Mouse (Mus musculus) intestine, postnatal 0 days (tissue): ENCODE measurements around the gene Larp4. TPM values are rescaled to one million over a fixed set of nuclear protein-coding genes. Genes with fewer than 3 reads are reported as not detected.

ENCODE experiments used
- ATAC-seq: fragments of 200-750 bp; cut with Nextera tagmentation; 2 replicates; pipeline ENCODE4 v1.8.0; 2017; ENCODE audit warnings: mild to moderate bottlenecking, moderate TSS enrichment, moderate library complexity
- H3K27ac ChIP-seq: fragments of 300-500 bp; sonication (generic); 2 replicates; pipeline ENCODE4 v1.5.1; 2014; ENCODE audit warnings: mild to moderate bottlenecking, low read depth, low read length, moderate library complexity
- H3K27me3 ChIP-seq: fragments of 300-500 bp; sonication (generic); replicated peaks from 2 replicates; pipeline ENCODE4 v1.6.1; 2014; ENCODE audit warnings: low read length, mixed read lengths; ENCODE audit not compliant: control insufficient read depth, insufficient read depth
- H3K36me3 ChIP-seq: fragments of 300-500 bp; sonication (generic); 2 replicates; pipeline ENCODE4 v1.6.1; 2014; ENCODE audit warnings: mild to moderate bottlenecking, moderate library complexity; ENCODE audit not compliant: control insufficient read depth, insufficient read depth
- H3K4me1 ChIP-seq: fragments of 300-500 bp; sonication (generic); replicated peaks from 2 replicates; pipeline ENCODE4 v1.6.1; 2014; ENCODE audit warnings: antibody characterized with exemption, low read length, mixed read lengths; ENCODE audit not compliant: control insufficient read depth, insufficient read depth
- H3K4me2 ChIP-seq: fragments of 300-500 bp; sonication (generic); replicated peaks from 2 replicates; pipeline ENCODE4 v1.6.1; 2014; ENCODE audit warnings: low read depth, mild to moderate bottlenecking, moderate library complexity
- H3K4me3 ChIP-seq: fragments of 300-500 bp; sonication (generic); 2 replicates; pipeline ENCODE4 v1.5.1; 2014; ENCODE audit warnings: low read depth, low read length
- H3K9ac ChIP-seq: fragments of 300-500 bp; sonication (generic); 2 replicates; pipeline ENCODE4 v1.6.1; 2014; ENCODE audit warnings: mild to moderate bottlenecking, low read depth, low read length
- H3K9me3 ChIP-seq: fragments of 300-500 bp; sonication (generic); 2 replicates; pipeline ENCODE4 v1.6.1; 2016; ENCODE audit warnings: mixed run types; ENCODE audit not compliant: control insufficient read depth
- CTCF ChIP-seq: sonication (generic); IDR thresholded peaks from 2 replicates; pipeline ENCODE4 v1.5.1; 2016; ENCODE audit warnings: low read depth, mild to moderate bottlenecking, control low read depth, antibody characterized with exemption, moderate library complexity
- WGBS: fragments of 180-500 bp; shearing (Covaris S2); extraction: QIAGEN DNeasy Blood & Tissue Kit; methylation state at CpG from one replicate; pipeline ENCODE4 v1.1.7; 2014; 5-methylcytosine and 5-hydroxymethylcytosine counted together
- polyA plus RNA-seq: library from polyadenylated mRNA; unstranded; fragments of >200 nt; fragmentation: Nextera tagmentation; extraction: Ambion mirVana; gene quantifications from 2 replicates; pipeline ENCODE4 v1.2.1, GENCODE M21; 2015

Larp4 gene
- polyA plus RNA-seq, 1 experiment from 2014 or later: 29.7 TPM

DNA sequence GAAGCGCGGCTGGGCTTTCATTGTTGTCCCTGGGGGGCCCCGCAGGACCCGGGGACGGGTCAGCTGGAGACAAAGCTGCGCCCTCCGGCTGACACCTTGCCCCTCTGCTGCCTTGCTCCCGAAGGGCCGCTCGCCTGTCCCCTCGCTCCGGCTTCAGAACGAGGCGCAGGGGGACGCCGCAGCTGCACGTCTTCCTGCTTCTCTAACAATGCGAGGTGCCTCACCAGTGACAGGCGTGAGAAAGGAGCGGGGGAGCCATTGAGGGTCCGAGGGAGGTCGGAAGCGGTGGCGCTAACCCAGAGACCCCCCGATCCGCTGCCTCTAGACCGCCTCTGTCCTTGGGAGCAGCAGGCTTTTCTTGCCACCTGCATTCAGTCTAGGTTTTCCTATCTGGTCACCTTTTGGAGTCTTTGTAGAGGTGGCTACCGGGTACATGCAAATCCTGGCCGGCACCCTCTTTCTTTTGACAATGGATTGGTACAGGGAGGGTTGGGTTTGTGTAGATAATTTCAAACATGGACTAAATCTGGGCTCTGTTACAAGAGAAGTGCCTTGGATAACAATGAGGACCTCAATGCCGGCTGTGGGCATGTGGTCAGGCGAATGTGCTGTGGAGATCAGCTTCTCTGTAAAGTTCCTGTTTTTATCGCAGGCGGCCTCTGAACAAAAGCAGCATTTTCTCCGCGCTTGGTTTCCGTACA is 69.3 kb downstream of the Larp4 start:
- peak overlapping the region; percentile 90 for H3K4me2 ChIP-seq
- H3K27ac ChIP-seq: peak overlapping the region; percentile 92
- H3K9ac ChIP-seq: peak overlapping the region; percentile 90
- no peaks in the 10 kb centered on the region for H3K9me3 ChIP-seq
- no peaks in the 10 kb centered on the region for H3K27me3 ChIP-seq
- H3K4me1 ChIP-seq: no peaks in the 10 kb centered on the region; the same call in none of the 2 replicates
- peak overlapping the region; percentile 92 for H3K4me3 ChIP-seq
- H3K36me3 ChIP-seq: no peaks in the 10 kb centered on the region; the same call in 1 of the 2 replicates
- ATAC-seq: peak; percentile 42
- WGBS: under 1% methylated on average over 35 of the region's 36 CpGs
- no peak for TF ChIP-seq CTCF

DNA sequence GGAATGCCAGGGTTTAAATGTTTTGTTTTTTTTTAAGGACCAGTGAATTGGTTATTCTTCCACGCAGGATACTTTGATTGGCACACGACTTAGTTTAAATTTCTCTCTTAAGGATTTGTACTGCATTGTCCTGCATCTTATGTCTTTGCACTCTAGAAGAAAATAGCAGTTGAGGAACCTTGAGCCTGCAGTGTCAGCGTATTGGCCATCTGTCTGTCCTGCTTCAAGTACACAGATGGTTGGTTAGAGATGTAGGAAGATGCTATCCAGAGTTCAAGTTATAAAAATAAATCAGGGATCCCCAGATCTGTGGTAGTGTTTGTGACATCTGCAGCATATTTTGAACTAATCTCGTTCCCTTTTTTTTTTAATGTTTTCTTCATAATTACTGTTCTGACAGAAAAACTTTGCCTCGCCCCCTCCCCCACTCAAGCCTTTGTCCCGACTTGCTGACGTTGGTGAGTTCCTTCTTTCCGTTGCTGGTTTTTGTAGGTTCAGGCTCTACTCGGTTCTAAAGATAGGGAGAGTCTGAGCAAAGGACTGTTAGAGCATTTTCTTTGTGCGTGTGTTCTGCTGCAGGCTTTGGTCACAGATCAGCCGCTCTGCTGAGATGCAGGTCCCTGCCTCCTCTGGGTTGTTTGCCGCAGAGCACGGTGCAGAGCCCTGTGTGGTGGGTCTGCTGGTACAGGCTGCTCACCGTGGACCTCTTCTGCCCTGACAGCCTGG is 70.8 kb downstream of the Larp4 start:
- no peak for TF ChIP-seq CTCF
- no peak for ATAC-seq
- H3K4me2 ChIP-seq: peak overlapping the region; percentile 90
- WGBS: 38% methylated on average over 14 of the region's 14 CpGs
- H3K36me3 ChIP-seq: no peaks in the 10 kb centered on the region; the same call in 1 of the 2 replicates
- no peak overlapping the region for H3K9ac ChIP-seq
- no peaks in the 10 kb centered on the region; the same call in none of the 2 replicates for H3K4me1 ChIP-seq
- H3K9me3 ChIP-seq: no peaks in the 10 kb centered on the region
- H3K4me3 ChIP-seq: no peak overlapping the region
- H3K27ac ChIP-seq: peak overlapping the region; percentile 46; the same call in 1 of the 2 replicates
- H3K27me3 ChIP-seq: no peaks in the 10 kb centered on the region

DNA sequence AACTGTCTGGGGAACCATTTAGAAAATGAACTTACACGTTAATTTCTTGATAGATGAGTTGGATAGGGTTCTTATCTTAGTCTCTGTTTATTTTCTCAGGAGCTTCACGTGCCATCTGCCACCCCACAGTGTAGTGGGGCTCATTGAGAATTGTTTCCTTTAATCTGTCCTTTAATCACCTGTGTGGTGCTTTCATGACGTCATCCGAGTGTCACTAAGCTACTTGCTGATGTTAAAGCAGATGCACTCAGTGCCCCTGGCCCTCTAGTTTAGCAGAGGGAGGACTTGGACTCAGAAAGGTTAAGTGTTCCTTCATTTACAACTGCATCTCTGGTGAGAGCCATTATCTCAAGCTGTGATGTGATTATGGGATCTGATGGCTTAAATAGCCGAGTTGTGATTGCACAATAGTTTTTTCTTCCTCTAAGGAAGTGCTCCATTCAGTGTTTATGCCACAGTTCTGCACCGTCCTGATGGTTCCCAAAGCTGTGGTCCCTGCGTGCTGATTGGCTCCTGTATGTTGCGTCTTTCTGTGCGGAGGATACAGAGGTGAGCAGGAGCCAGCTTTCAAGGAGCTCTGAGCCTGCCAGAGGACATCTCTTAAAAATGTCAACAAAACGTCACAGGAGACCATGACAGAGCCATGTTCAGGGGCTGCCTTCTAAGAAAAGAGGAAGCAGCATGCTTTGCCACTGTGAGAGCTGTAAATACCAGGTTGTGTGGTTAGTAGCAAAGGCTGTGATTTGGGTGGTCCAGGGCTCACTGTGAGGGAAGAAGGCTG is 71.6 kb downstream of the Larp4 start:
- H3K9me3 ChIP-seq: no peaks in the 10 kb centered on the region
- no peak overlapping the region for H3K9ac ChIP-seq
- H3K36me3 ChIP-seq: no peaks in the 10 kb centered on the region; the same call in 1 of the 2 replicates
- WGBS: 28% methylated on average over 10 of the region's 10 CpGs
- H3K4me3 ChIP-seq: no peak overlapping the region
- peak overlapping the region; percentile 46 for H3K27ac ChIP-seq
- no peaks in the 10 kb centered on the region for H3K27me3 ChIP-seq
- no peak for TF ChIP-seq CTCF
- H3K4me2 ChIP-seq: peak overlapping the region; percentile 40
- no peak for ATAC-seq
- H3K4me1 ChIP-seq: no peaks in the 10 kb centered on the region; the same call in none of the 2 replicates

DNA sequence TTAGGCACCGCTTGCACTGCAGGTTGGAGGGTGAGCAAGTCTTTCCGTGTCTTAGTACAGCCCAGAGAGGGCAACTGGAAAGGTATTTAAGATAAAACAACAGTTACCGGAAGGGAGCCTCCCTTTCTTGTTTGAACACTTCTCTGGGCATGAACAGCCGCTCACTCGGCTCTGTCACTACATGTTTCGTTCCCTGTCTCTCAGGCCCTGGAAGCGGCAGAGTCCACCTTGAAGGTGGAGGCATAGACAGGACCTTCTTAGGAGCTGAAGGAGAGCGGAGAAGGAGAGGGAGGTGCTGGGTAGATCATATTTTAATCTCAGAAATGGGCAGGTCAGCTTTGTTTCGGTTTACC is 72.2 kb downstream of the Larp4 start:
- Histone ChIP-seq H3K4me3 (no peak overlapping the region), H3K9ac (no peak overlapping the region)
- no peak for ATAC-seq

DNA sequence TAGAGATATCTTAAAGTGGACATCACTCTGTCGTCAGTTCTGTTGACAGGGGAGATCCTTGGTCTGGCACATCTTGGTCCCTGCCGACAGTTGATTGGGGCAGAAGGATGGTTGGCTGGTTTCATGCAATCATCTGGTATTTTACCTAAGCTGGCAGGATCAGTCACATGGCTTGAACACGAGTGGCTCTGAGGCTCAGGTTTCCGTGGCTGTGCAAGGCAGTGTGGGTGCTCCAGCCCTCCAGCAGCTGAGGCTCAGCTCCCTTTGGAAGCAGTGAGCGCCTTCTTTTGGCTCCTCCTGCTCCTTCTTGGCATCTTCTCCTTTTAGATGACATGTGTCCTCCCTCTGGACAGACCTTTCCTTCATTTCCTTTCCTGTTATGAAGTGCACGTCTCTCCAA is 75.7 kb downstream of the Larp4 start:
- no peak for ATAC-seq
- no peak for TF ChIP-seq CTCF
- Histone ChIP-seq H3K4me1 (no peaks in the 10 kb centered on the region; the same call in 1 of the 2 replicates), H3K9ac (no peak overlapping the region), H3K4me3 (no peak overlapping the region), H3K27ac (no peak overlapping the region), H3K9me3 (no peaks in the 10 kb centered on the region), H3K4me2 (no peak overlapping the region), H3K36me3 (peaks cover 4% of the 10 kb centered on the region; the same call in 1 of the 2 replicates), H3K27me3 (no peaks in the 10 kb centered on the region)
- WGBS: 50% methylated on average over 6 of the region's 6 CpGs

More for the DNA sequence above, 72.2 kb downstream of the Larp4 start:
- H3K36me3 ChIP-seq: peaks cover under 1% of the 10 kb centered on the region; the same call in 1 of the 2 replicates
- peak overlapping the region; percentile 46 for H3K27ac ChIP-seq
- H3K4me1 ChIP-seq: no peaks in the 10 kb centered on the region; the same call in none of the 2 replicates
- peak overlapping the region; percentile 25 for H3K4me2 ChIP-seq
- no peaks in the 10 kb centered on the region for H3K27me3 ChIP-seq
- no peaks in the 10 kb centered on the region for H3K9me3 ChIP-seq
- 47% methylated on average over 9 of the region's 9 CpGs for WGBS
- TF ChIP-seq CTCF: no peak
